Mouse (Mus musculus): Measurements from ENCODE around the gene Tgm7. TPM values are rescaled to one million over a fixed set of nuclear protein-coding genes. Genes with fewer than 3 reads are reported as not detected.
A peak's percentile ranks its signal among the peaks of the same experiment; 100 is the strongest.

Tgm7 gene
- total and polyA plus RNA-seq, 2 experiments = 0.09 TPM; not detected in 1

DNA sequence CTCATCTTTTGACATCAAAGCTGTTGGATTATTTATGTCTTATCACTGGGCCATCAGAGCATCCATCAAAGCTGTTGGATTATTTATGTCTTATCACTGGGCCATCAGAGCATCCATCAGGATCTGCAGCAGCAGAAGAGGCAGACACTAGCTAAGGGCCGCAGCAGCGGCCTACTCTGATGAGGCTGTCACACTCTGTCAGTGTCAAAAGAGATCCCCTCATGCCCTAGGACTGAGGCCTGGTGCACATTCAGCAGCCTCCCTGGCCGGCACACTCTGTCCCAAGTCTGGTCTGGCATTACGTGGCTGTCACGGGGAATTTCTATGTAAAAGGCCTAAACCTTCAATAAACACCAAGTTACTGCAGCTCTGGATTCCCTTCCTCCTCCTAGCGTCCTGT lies 40.1 kb downstream of the Tgm7 start:
- no peaks in the 10 kb centered on the region for H3K36me3 ChIP-seq (ENCODE audit: control insufficient read depth, insufficient read depth, low read length)
- 90% methylated on average over 6 of the region's 6 CpGs for WGBS
- no peak for TF ChIP-seq POLR2A (IDR thresholded peaks at IDR 0.05; ENCODE audit: extremely low read depth, insufficient read depth, low read length)
- H3K27me3 ChIP-seq (ENCODE audit: control insufficient read depth, insufficient read depth, low read length) = no peaks in the 10 kb centered on the region
- no peak overlapping the region for H3K4me3 ChIP-seq (ENCODE audit: insufficient read depth, low read depth, low read length)
- H3K79me2 ChIP-seq (ENCODE audit: control insufficient read depth, insufficient read depth, low read length) = no peaks in the 10 kb centered on the region
- no peak for DNase-seq (ENCODE audit: extremely low read depth, low read depth, low spot score)
- no peak overlapping the region for H3K9ac ChIP-seq (ENCODE audit: low read depth, low read length)
- no peaks in the 10 kb centered on the region for H3K4me1 ChIP-seq (ENCODE audit: control insufficient read depth, insufficient read depth, low read length)
- no peak overlapping the region for H3K27ac ChIP-seq (replicated peaks; ENCODE audit: insufficient read depth, low read depth, low read length)

GRCm38 (mm10) chr2:121067116-121067515 lies 42.5 kb downstream of the Tgm7 start:
- Histone ChIP-seq H3K27me3 (ENCODE audit: control insufficient read depth, insufficient read depth, low read length) (no peaks in the 10 kb centered on the region), H3K4me1 (ENCODE audit: control insufficient read depth, insufficient read depth, low read length) (no peaks in the 10 kb centered on the region), H3K4me3 (ENCODE audit: insufficient read depth, low read depth, low read length) (no peak overlapping the region), H3K79me2 (ENCODE audit: control insufficient read depth, insufficient read depth, low read length) (no peaks in the 10 kb centered on the region), H3K9ac (ENCODE audit: low read depth, low read length) (no peak overlapping the region), H3K36me3 (ENCODE audit: control insufficient read depth, insufficient read depth, low read length) (no peaks in the 10 kb centered on the region), H3K27ac (replicated peaks; ENCODE audit: insufficient read depth, low read depth, low read length) (no peak overlapping the region)
- DNase-seq (ENCODE audit: extremely low read depth, low read depth, low spot score) = no peak
- no peak for TF ChIP-seq POLR2A (IDR thresholded peaks at IDR 0.05; ENCODE audit: extremely low read depth, insufficient read depth, low read length)
- no peak for TF ChIP-seq CTCF (IDR thresholded peaks at IDR 0.05; ENCODE audit: low read depth, low read length)
- WGBS = 58% methylated on average over 4 of the region's 4 CpGs

- 77% methylated on average over 2 of the region's 2 CpGs for WGBS
These were observed 48.3 kb downstream of the Tgm7 start for GRCm38 (mm10) chr2:121061315-121061714.

DNA sequence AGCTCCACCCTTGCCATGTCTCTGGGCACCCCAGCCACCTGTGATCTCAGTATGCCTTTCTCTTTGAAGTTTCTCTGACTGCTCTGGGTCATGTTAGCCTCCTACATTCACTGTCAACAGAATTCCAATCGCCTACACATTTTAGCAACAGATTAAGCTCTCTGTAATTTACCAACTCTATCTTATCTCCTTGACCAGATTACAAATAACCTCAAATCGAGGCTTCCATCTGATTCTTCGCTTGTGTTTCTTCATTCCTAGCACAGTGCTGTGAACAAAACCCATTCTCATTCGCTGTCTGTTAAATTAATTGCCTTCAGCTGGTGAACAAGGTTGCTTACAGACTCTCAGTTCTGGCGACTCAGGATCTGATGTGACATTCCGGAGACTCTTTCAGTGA lies 51.6 kb downstream of the Tgm7 start:
- H3K4me1 ChIP-seq (ENCODE audit: control insufficient read depth, insufficient read depth, low read length) = no peaks in the 10 kb centered on the region
- H3K27ac ChIP-seq (replicated peaks; ENCODE audit: insufficient read depth, low read depth, low read length) = no peak overlapping the region
- H3K4me3 ChIP-seq (ENCODE audit: insufficient read depth, low read depth, low read length) = no peak overlapping the region
- H3K36me3 ChIP-seq (ENCODE audit: control insufficient read depth, insufficient read depth, low read length) = no peaks in the 10 kb centered on the region
- no peak for DNase-seq (ENCODE audit: extremely low read depth, low read depth, low spot score)
- no peak overlapping the region for H3K9ac ChIP-seq (ENCODE audit: low read depth, low read length)
- 53% methylated on average over 6 of the region's 6 CpGs for WGBS
- H3K27me3 ChIP-seq (ENCODE audit: control insufficient read depth, insufficient read depth, low read length) = no peaks in the 10 kb centered on the region; the same call in 1 of the 2 replicates
- H3K79me2 ChIP-seq (ENCODE audit: control insufficient read depth, insufficient read depth, low read length) = no peaks in the 10 kb centered on the region
- no peak for TF ChIP-seq CTCF (IDR thresholded peaks at IDR 0.05; ENCODE audit: low read depth, low read length)
- no peak for TF ChIP-seq POLR2A (IDR thresholded peaks at IDR 0.05; ENCODE audit: extremely low read depth, insufficient read depth, low read length)

More at GRCm38 (mm10) chr2:121061315-121061714, 48.3 kb downstream of the Tgm7 start:
- TF ChIP-seq POLR2A (IDR thresholded peaks at IDR 0.05; ENCODE audit: extremely low read depth, insufficient read depth, low read length) (no peak), CTCF (IDR thresholded peaks at IDR 0.05; ENCODE audit: low read depth, low read length) (no peak)
- H3K4me1 ChIP-seq (ENCODE audit: control insufficient read depth, insufficient read depth, low read length) = no peaks in the 10 kb centered on the region
- no peaks in the 10 kb centered on the region for H3K36me3 ChIP-seq (ENCODE audit: control insufficient read depth, insufficient read depth, low read length)
- H3K9ac ChIP-seq (ENCODE audit: low read depth, low read length) = no peak overlapping the region
- H3K4me3 ChIP-seq (ENCODE audit: insufficient read depth, low read depth, low read length) = no peak overlapping the region
- H3K79me2 ChIP-seq (ENCODE audit: control insufficient read depth, insufficient read depth, low read length) = no peaks in the 10 kb centered on the region
- no peak for DNase-seq (ENCODE audit: extremely low read depth, low read depth, low spot score)
- H3K27me3 ChIP-seq (ENCODE audit: control insufficient read depth, insufficient read depth, low read length) = no peaks in the 10 kb centered on the region; the same call in 1 of the 2 replicates
- no peak overlapping the region for H3K27ac ChIP-seq (replicated peaks; ENCODE audit: insufficient read depth, low read depth, low read length)

DNA sequence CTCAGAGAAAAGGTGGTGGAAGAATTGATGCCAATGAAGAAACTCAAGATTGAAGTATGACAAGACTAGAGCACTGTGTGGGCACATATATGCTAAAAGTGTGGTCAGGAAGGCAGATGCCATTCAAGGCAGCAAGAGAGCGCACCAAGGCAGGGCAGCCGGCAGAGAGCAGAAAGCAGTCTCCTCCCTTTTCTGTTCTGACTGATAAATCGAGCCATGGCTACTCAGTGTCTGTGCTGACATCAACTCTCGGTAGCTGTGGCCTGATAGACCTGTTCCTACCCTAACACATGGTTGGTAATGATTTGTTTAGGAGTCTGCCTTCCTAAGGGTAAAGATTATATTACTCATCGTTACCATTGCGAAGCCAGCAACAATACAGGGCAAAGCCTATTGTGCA lies 53.7 kb downstream of the Tgm7 start:
- Histone ChIP-seq H3K4me3 (ENCODE audit: insufficient read depth, low read depth, low read length) (no peak overlapping the region), H3K79me2 (ENCODE audit: control insufficient read depth, insufficient read depth, low read length) (no peaks in the 10 kb centered on the region), H3K27me3 (ENCODE audit: control insufficient read depth, insufficient read depth, low read length) (no peaks in the 10 kb centered on the region; the same call in 1 of the 2 replicates), H3K9ac (ENCODE audit: low read depth, low read length) (no peak overlapping the region), H3K4me1 (ENCODE audit: control insufficient read depth, insufficient read depth, low read length) (no peaks in the 10 kb centered on the region), H3K27ac (replicated peaks; ENCODE audit: insufficient read depth, low read depth, low read length) (no peak overlapping the region), H3K36me3 (ENCODE audit: control insufficient read depth, insufficient read depth, low read length) (no peaks in the 10 kb centered on the region)
- DNase-seq (ENCODE audit: extremely low read depth, low read depth, low spot score) = no peak
- WGBS = 88% methylated on average over 6 of the region's 6 CpGs
- no peak for TF ChIP-seq POLR2A (IDR thresholded peaks at IDR 0.05; ENCODE audit: extremely low read depth, insufficient read depth, low read length)
- no peak for TF ChIP-seq CTCF (IDR thresholded peaks at IDR 0.05; ENCODE audit: low read depth, low read length)

GRCm38 (mm10) chr2:121054060-121054459 lies 55.5 kb downstream of the Tgm7 start:
- H3K4me1 ChIP-seq (ENCODE audit: control insufficient read depth, insufficient read depth, low read length) = no peaks in the 10 kb centered on the region
- H3K27me3 ChIP-seq (ENCODE audit: control insufficient read depth, insufficient read depth, low read length) = no peaks in the 10 kb centered on the region; the same call in 1 of the 2 replicates
- H3K9ac ChIP-seq (ENCODE audit: low read depth, low read length) = no peak overlapping the region
- H3K79me2 ChIP-seq (ENCODE audit: control insufficient read depth, insufficient read depth, low read length) = no peaks in the 10 kb centered on the region
- TF ChIP-seq POLR2A (IDR thresholded peaks at IDR 0.05; ENCODE audit: extremely low read depth, insufficient read depth, low read length) = no peak
- TF ChIP-seq CTCF (IDR thresholded peaks at IDR 0.05; ENCODE audit: low read depth, low read length) = no peak
- 22% methylated on average over 2 of the region's 2 CpGs for WGBS
- no peak overlapping the region for H3K27ac ChIP-seq (replicated peaks; ENCODE audit: insufficient read depth, low read depth, low read length)
- peak; percentile 27 for DNase-seq (ENCODE audit: extremely low read depth, low read depth, low spot score)
- no peak overlapping the region for H3K4me3 ChIP-seq (ENCODE audit: insufficient read depth, low read depth, low read length)
- no peaks in the 10 kb centered on the region for H3K36me3 ChIP-seq (ENCODE audit: control insufficient read depth, insufficient read depth, low read length)

All from liver, adult 2 months (tissue).